Mouse (Mus musculus) neural tube, embryonic 12.5 days (tissue): ENCODE measurements at regions not wholly inside any gene's neighbourhood (a gene's known extent, or its start where the extent isn't known, plus 50 kb on each side); places are given as distances from the start of the nearest gene placed in this dataset.
"Not testable (repeated sequence)": the region's sequence is repeated elsewhere in the genome, so short reads cannot be mapped to it uniquely, and the experiment has no call there.

Source experiments
- ATAC-seq: fragments of 200-750 bp; cut with Nextera tagmentation; 2 replicates; pipeline ENCODE4 v1.8.0; 2017; ENCODE audit warnings: low read depth, mild to moderate bottlenecking, moderate TSS enrichment, moderate library complexity; ENCODE audit not compliant: low FRiP score
- H3K27ac ChIP-seq: fragments of 300-500 bp; sonication (generic); 2 replicates; pipeline ENCODE4 v1.5.1; 2016
- H3K27me3 ChIP-seq: fragments of 300-500 bp; sonication (generic); replicated peaks from 2 replicates; pipeline ENCODE4 v1.6.1; 2016; ENCODE audit warnings: mild to moderate bottlenecking
- H3K36me3 ChIP-seq: fragments of 300-500 bp; sonication (generic); 2 replicates; pipeline ENCODE4 v1.6.1; 2016; ENCODE audit warnings: mild to moderate bottlenecking
- H3K4me1 ChIP-seq: fragments of 300-500 bp; sonication (generic); 2 replicates; pipeline ENCODE4 v1.6.1; 2016
- H3K4me2 ChIP-seq: fragments of 300-500 bp; sonication (generic); replicated peaks from 2 replicates; pipeline ENCODE4 v1.6.1; 2016; ENCODE audit warnings: mild to moderate bottlenecking
- H3K4me3 ChIP-seq: fragments of 300-500 bp; sonication (generic); 2 replicates; pipeline ENCODE4 v1.5.1; 2016
- H3K9ac ChIP-seq: fragments of 300-500 bp; sonication (generic); 2 replicates; pipeline ENCODE4 v1.6.1; 2016; ENCODE audit warnings: mild to moderate bottlenecking
- H3K9me3 ChIP-seq: fragments of 300-500 bp; sonication (generic); 2 replicates; pipeline ENCODE4 v1.6.1; 2016; ENCODE audit warnings: mild to moderate bottlenecking
- WGBS: fragments of 180-500 bp; shearing (Covaris S2); methylation state at CpG from one replicate; pipeline ENCODE4 v1.1.7; 2016; 5-methylcytosine and 5-hydroxymethylcytosine counted together

DNA sequence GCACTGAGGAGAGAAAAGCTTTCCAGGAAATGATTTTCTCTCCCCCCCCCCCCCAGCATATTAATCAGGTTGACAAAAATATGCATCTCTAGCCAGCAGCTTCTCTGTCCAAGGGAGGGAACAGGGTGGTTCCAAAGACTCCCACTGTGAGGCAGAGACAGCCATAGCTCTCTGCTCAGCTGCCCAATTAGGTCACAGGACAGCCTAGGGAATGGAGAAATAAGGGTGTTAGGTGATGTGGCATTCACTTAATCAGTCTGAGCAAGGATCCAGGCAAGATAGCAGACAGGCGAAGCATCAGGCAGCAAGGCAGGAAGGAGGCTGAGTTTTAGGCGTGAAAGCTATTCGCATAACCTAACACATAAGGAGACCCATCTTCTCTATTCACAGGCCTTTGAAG lies 266.2 kb upstream of the Meis2 start:
- Histone ChIP-seq H3K9ac (no peak overlapping the region), H3K4me3 (no peak overlapping the region), H3K4me2 (no peak overlapping the region), H3K9me3 (no peaks in the 10 kb centered on the region), H3K27me3 (no peaks in the 10 kb centered on the region), H3K27ac (no peak overlapping the region), H3K4me1 (no peaks in the 10 kb centered on the region), H3K36me3 (no peaks in the 10 kb centered on the region)
- no peak for ATAC-seq
- 88% methylated on average over 3 of the region's 3 CpGs for WGBS

DNA sequence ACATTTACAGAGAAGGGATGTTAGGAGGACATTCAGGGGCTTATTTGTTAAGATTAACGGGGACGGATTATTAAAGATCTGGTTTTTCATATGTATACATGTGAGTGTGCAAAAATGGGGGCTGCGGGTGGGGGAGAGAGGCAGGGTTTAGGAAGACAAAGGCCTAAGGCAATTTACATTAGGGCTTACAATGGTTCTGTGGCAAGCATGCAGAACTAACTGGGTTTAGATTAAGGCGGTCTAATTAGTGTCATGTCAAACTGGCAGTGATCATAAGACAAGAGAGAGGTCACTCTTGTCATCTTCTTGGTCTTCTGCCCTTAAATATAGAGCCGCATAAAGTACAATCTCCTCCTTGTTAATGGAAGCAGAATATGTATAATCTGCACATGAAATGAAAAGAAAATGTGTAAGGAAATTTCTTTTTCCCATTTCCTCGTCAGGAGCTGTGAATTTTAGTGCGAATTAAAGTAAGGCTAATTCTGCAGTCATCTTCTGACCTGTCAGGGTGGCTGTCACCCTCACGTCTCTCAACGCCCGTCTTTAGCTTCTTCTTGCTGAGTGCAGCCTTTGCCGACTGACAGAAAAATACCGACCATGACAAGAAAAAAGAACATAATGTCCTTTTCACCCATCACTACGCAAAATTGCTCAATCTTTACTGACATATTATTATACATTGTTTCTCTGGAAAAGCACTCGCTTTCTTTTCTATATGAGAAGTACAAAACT lies 256.6 kb upstream of the Meis2 start:
- no peak for ATAC-seq
- H3K27ac ChIP-seq, result no peak overlapping the region
- 80% methylated on average over 14 of the region's 14 CpGs for WGBS

DNA sequence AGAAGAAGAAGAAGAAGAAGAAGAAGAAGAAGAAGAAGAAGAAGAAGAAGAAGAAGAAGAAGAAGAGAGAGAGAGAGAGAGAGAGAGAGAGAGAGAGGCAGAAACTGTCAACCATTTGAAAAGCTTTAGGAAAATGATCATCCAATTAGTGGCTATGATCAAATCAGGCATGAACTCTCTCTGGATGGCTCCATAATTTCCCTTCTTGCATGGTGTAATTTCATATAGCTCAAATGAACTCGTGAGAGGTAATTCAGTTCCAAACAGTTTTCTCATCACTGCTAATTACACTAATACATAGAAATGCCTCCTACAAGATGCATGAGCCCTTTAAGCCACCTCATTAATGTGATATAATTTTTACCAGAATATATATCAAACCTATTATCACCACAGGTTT lies 233.9 kb upstream of the Meis2 start:
- Histone ChIP-seq H3K4me1 (no peaks in the 10 kb centered on the region), H3K9ac (no peak overlapping the region), H3K9me3 (no peaks in the 10 kb centered on the region), H3K36me3 (no peaks in the 10 kb centered on the region), H3K27ac (no peak overlapping the region), H3K27me3 (no peaks in the 10 kb centered on the region), H3K4me2 (no peak overlapping the region), H3K4me3 (no peak overlapping the region)
- 79% methylated on average over 1 of the region's 1 CpGs for WGBS
- ATAC-seq, result no peak

More for the DNA sequence above, 256.6 kb upstream of the Meis2 start:
- Histone ChIP-seq H3K36me3 (no peaks in the 10 kb centered on the region), H3K9me3 (no peaks in the 10 kb centered on the region), H3K9ac (no peak overlapping the region), H3K4me1 (no peaks in the 10 kb centered on the region), H3K4me2 (no peak overlapping the region), H3K27me3 (no peaks in the 10 kb centered on the region), H3K4me3 (no peak overlapping the region)

DNA sequence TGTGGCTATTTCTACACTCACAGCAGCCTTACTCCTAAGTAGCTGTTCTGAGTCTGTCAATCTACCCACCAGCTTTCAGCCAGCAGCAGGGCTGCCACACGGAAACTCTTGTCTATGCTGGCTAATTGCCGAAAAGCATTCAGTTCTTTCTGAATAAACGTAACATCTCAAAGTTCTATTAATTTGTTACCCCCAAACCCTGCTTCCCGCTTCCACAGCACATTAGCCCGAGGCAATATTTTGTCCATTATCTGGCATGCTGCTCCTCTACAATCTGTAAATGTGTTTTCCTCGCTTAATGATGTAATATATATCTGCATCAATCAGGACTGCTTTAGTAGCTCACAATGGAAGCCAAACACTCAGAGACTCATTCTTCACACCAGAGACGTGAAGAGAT lies 224.2 kb upstream of the Meis2 start:
- Histone ChIP-seq H3K4me3 (no peak overlapping the region), H3K36me3 (no peaks in the 10 kb centered on the region), H3K27me3 (no peaks in the 10 kb centered on the region), H3K4me1 (no peaks in the 10 kb centered on the region), H3K9me3 (no peaks in the 10 kb centered on the region), H3K4me2 (no peak overlapping the region), H3K9ac (no peak overlapping the region), H3K27ac (no peak overlapping the region)
- 63% methylated on average over 7 of the region's 7 CpGs for WGBS
- 0 out of 2 replicates have a peak, but pooled peaks have one; percentile 29 for ATAC-seq

DNA sequence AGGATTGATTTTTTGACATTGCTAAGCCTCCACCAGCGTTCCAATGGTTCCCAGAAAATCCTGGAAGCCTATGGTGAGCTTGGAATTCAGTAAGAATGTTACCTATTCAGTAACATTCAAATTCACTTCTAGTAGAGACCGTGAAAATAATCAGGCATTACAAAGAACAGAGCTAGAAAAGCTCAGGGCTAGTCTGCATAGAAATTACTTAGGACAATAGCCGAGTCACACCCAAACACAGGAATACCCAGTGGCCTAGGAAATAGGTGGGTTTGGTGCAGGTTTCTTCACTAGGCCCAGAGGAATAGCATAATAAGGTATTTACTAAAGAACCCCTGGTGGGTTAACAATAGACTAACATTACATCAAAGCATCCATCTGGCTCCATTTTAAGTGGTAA lies 177.6 kb upstream of the Meis2 start:
- not testable (repeated sequence) for H3K27me3 ChIP-seq, H3K4me1 ChIP-seq, H3K36me3 ChIP-seq, H3K27ac ChIP-seq, H3K9ac ChIP-seq, H3K4me3 ChIP-seq, H3K9me3 ChIP-seq, H3K4me2 ChIP-seq, ATAC-seq
- WGBS, result 65% methylated on average over 3 of the region's 3 CpGs

DNA sequence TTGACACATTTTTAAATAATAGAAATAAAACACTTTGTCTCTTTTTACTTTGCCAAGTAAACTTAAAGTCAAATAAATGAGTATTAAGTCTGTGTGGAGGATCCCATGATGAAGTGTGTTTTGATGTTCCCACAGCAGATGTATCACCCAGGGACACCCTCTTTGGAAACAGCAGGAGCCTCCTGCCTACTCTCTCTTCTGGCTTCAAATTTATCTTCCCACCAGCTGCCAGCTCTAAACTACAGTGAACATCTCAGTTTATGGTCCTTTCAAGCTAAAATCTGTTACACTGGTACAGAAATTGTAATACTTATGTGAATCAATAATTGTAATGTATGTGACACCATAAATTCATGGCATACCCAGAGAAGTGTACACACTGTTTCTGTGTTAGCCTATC lies 171.1 kb upstream of the Meis2 start:
- no peak overlapping the region for H3K4me2 ChIP-seq
- no peak overlapping the region for H3K27ac ChIP-seq
- H3K4me3 ChIP-seq, result no peak overlapping the region
- no peaks in the 10 kb centered on the region for H3K36me3 ChIP-seq
- H3K9ac ChIP-seq, result no peak overlapping the region
- no peaks in the 10 kb centered on the region for H3K9me3 ChIP-seq
- ATAC-seq, result no peak
- no peaks in the 10 kb centered on the region for H3K4me1 ChIP-seq
- no peaks in the 10 kb centered on the region for H3K27me3 ChIP-seq

DNA sequence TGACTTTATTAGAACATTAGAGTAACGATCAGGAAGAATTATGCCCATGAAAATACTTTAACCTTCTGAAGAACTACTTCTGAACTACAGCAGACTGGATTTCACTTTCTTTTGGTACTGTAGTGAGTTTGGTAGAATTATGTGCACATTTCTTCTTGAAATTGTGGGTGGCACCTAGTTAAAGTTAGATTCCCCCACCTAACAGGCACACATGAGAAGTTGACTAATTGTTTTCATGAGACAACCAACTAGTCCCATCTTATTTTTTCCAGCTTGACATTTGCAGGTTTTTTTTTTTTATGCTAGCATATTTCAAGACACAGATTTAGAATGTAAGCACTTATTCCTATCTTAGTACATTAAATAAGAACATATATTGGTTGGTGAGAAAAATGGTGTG lies 167.2 kb upstream of the Meis2 start:
- no peaks in the 10 kb centered on the region for H3K36me3 ChIP-seq
- H3K27ac ChIP-seq, result no peak overlapping the region
- no peak overlapping the region for H3K9ac ChIP-seq
- no peaks in the 10 kb centered on the region for H3K4me1 ChIP-seq
- 92% methylated on average over 1 of the region's 1 CpGs for WGBS
- no peak overlapping the region for H3K4me2 ChIP-seq
- H3K4me3 ChIP-seq, result no peak overlapping the region
- no peak for ATAC-seq
- H3K9me3 ChIP-seq, result no peaks in the 10 kb centered on the region
- no peaks in the 10 kb centered on the region for H3K27me3 ChIP-seq

DNA sequence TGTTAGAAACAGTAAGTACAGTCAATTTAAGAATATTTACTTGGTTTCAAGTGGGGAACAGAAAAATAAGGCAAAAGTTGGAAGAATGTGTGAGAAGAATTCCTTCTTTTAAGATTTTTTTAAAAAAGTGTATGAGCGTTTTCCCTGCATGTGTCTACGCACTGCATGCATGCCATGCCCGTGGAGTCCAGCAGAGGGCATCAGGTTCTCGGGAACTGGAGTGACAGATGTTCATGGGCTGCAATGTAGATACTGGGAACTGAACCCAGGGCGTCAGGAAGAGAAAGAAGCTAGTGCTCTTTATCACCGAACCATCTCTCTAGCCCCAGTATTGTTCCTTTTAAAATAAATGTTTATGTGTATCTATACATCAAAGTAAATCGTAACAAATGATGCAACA lies 150.8 kb upstream of the Meis2 start:
- H3K4me1 ChIP-seq, result no peaks in the 10 kb centered on the region
- H3K9ac ChIP-seq, result no peak overlapping the region
- no peaks in the 10 kb centered on the region for H3K36me3 ChIP-seq
- H3K27ac ChIP-seq, result no peak overlapping the region
- no peaks in the 10 kb centered on the region for H3K27me3 ChIP-seq
- no peak overlapping the region for H3K4me3 ChIP-seq
- WGBS, result 72% methylated on average over 7 of the region's 7 CpGs
- ATAC-seq, result no peak
- H3K4me2 ChIP-seq, result no peak overlapping the region
- H3K9me3 ChIP-seq, result no peaks in the 10 kb centered on the region

DNA sequence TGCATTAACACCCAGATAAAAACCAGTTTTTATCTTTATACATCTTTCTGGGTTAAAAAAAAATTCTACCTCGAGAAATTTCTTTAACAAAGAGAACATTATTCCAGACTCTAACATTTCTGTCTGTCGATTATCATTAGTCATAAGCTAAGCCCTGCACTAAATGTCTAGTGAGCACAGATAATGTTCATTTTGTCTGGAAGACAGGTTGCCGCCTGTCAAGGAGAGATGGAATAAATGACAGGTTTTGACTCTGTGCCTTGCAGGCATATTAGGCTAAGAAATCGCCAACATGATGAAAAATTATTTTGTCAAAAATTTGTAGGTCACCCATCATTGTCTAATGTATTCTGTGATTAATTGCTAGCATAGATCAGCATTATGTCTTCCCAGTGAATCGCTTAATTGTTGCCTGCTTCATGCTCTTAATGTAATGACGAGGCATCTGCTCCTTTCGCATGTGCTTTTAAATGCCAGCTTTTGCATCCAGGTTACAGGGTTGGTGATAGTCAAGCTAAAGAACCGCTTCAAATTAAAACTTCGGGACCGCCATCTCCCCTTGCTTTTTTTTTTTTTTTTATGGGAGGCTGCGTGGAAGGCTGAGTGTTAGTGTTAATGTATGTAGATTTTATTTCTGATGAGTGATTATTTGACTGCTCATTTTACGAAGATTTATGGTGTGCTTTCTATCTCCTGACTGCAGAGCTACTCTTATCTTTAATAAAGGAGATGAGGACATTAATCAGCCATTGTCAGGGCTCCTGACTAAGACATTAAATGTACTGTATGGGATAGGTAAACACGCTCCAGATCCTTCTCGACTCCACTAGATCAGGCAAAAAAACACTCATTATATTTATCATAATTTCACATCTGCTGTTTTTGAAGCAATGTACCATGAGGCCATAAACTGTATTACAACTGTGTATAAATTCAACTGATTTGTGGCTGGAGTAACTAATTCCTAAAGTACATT lies 135.9 kb upstream of the Meis2 start:
- no peaks in the 10 kb centered on the region for H3K4me1 ChIP-seq
- 49% methylated on average over 14 of the region's 14 CpGs for WGBS
- no peak overlapping the region for H3K27ac ChIP-seq
- H3K9me3 ChIP-seq, result no peaks in the 10 kb centered on the region
- H3K4me3 ChIP-seq, result no peak overlapping the region
- no peak overlapping the region for H3K4me2 ChIP-seq
- ATAC-seq, result peak; percentile 81
- no peaks in the 10 kb centered on the region for H3K36me3 ChIP-seq
- H3K27me3 ChIP-seq, result no peaks in the 10 kb centered on the region
- no peak overlapping the region for H3K9ac ChIP-seq

DNA sequence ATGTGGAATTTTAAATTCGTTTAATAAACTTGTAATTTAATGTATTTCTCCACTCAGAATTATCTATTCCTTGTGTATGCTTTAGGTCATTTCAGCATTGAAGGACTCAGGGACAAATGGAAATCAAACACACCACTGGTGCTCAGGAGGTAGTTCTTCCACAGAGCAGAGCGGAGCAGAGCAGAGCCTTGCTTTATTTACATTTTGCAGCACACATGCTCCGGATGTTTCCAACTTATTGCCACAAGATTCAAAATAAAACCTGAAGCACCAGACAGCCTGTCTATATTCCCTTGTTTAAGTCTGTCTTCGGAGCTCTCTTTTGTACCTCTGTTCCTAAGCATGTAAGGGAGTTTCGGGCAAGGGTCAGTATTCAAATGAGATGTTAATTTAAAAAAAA lies 135.2 kb upstream of the Meis2 start:
- H3K4me1 ChIP-seq, result no peaks in the 10 kb centered on the region
- 57% methylated on average over 5 of the region's 5 CpGs for WGBS
- H3K4me2 ChIP-seq, result no peak overlapping the region
- no peak overlapping the region for H3K4me3 ChIP-seq
- H3K36me3 ChIP-seq, result no peaks in the 10 kb centered on the region
- H3K27ac ChIP-seq, result no peak overlapping the region
- H3K27me3 ChIP-seq, result no peaks in the 10 kb centered on the region
- no peak overlapping the region for H3K9ac ChIP-seq
- H3K9me3 ChIP-seq, result no peaks in the 10 kb centered on the region
- no peak for ATAC-seq

DNA sequence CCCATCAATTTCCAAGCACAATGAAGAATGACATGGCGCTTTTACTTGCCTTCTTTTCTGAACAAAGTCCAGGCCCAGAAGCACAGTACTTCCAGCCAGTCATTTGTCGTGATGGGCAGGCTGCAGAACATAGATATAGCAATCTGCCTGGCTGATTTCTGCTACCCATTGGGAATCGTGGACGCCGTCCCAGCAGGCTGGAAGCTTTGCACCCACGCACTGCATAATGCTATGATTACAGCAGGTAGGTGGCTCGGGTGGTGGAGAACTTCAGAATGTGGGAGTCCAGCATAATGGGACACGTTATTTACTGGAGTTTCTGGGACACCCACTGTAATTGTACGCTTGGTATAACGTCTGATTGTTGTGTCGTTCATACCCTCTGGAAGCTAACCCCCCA lies 116.2 kb upstream of the Meis2 start:
- Histone ChIP-seq H3K4me1 (no peaks in the 10 kb centered on the region), H3K36me3 (no peaks in the 10 kb centered on the region), H3K9me3 (no peaks in the 10 kb centered on the region), H3K27me3 (no peaks in the 10 kb centered on the region), H3K27ac (no peak overlapping the region), H3K9ac (no peak overlapping the region), H3K4me3 (no peak overlapping the region), H3K4me2 (no peak overlapping the region)
- no peak for ATAC-seq
- 84% methylated on average over 11 of the region's 11 CpGs for WGBS

DNA sequence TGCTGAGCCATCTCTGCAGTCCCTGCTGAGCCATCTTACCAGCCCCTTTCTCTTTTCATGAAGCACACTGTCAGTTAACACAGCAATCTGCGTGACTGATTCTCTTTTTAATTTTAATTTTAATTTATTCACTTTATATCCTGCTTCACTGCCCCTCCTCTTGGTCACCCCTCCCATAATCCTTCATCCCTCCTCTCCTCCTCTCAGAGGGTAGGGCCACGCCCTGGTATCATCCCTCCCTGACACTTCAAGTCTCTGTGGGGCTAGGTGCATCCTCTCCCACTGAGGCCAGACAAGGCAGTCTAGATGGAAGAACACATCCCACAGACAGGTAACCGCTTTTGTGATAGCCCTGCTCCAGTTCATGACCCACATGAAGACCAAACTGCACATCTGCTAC lies 111.5 kb upstream of the Meis2 start:
- 93% methylated on average over 3 of the region's 3 CpGs for WGBS
- ATAC-seq, result no peak
- Histone ChIP-seq H3K9ac (no peak overlapping the region), H3K27me3 (no peaks in the 10 kb centered on the region), H3K36me3 (no peaks in the 10 kb centered on the region), H3K9me3 (no peaks in the 10 kb centered on the region), H3K4me3 (no peak overlapping the region), H3K27ac (no peak overlapping the region), H3K4me1 (no peaks in the 10 kb centered on the region), H3K4me2 (no peak overlapping the region)
